Mouse (Mus musculus) CH12.LX (cell line): ENCODE measurements around the gene Tmc5. TPM values are rescaled to one million over a fixed set of nuclear protein-coding genes. Genes with fewer than 3 reads are reported as not detected.

Source experiments
- DNase-seq: peaks from one replicate; pipeline ENCODE4 v3.0.0-alpha.2; 2013; ENCODE audit errors: extremely low read depth
- H3K27ac ChIP-seq: 2 replicates; pipeline ENCODE4 v1.5.1; 2012; ENCODE audit warnings: low read depth, mild to moderate bottlenecking, control low read depth, moderate library complexity; ENCODE audit not compliant: insufficient read depth
- H3K27me3 ChIP-seq: replicated peaks from 2 replicates; pipeline ENCODE3; 2012; ENCODE audit warnings: inconsistent platforms
- H3K36me3 ChIP-seq, 2 experiments: replicated peaks in 1 of 2; 2 replicates each; pipeline versions ENCODE3 to v1.6.1; 2012; ENCODE audit warnings: inconsistent platforms in 1 of 2, low read length in 1 of 2, mild to moderate bottlenecking in 1 of 2, mixed read lengths in 1 of 2, moderate library complexity in 1 of 2; ENCODE audit not compliant: control insufficient read depth in 1 of 2, insufficient read depth in 1 of 2
- H3K4me1 ChIP-seq, 2 experiments: 2 replicates each; pipeline ENCODE4 v1.6.1; 2012; ENCODE audit warnings: inconsistent platforms in 1 of 2, moderate library complexity in 1 of 2; ENCODE audit not compliant: insufficient read depth in 2 of 2, control insufficient read depth in 1 of 2
- H3K4me2 ChIP-seq: 2 replicates; pipeline ENCODE4 v1.6.1; 2012; ENCODE audit warnings: low read depth, mild to moderate bottlenecking, control low read depth; ENCODE audit not compliant: poor library complexity, insufficient read depth, severe bottlenecking
- H3K4me3 ChIP-seq, 3 experiments: fragments of 150-350 bp in 1 of 3; sonication (generic) in 1 of 3; replicated peaks in 1 of 3; 2 replicates each; pipeline versions ENCODE3 to v1.5.1; 2011 to 2012; ENCODE audit warnings: low read depth in 2 of 3, low read length in 2 of 3, mild to moderate bottlenecking in 2 of 3, moderate library complexity in 2 of 3, control low read depth in 1 of 3, improper control_type of control experiment in 1 of 3, inconsistent platforms in 1 of 3, mixed read lengths in 1 of 3; ENCODE audit not compliant: poor library complexity in 1 of 3
- H3K79me2 ChIP-seq: replicated peaks from 2 replicates; pipeline ENCODE4 v1.6.1; 2012; ENCODE audit warnings: mild to moderate bottlenecking, moderate library complexity; ENCODE audit not compliant: control insufficient read depth, poor library complexity, insufficient read depth, severe bottlenecking; ENCODE audit errors: extremely low read depth
- H3K9ac ChIP-seq: 2 replicates; pipeline ENCODE4 v1.6.1; 2012; ENCODE audit warnings: low read depth, mild to moderate bottlenecking, control low read depth, moderate library complexity; ENCODE audit not compliant: insufficient read depth
- H3K9me3 ChIP-seq: replicated peaks from 2 replicates; pipeline ENCODE3; 2012; ENCODE audit warnings: low read length, inconsistent platforms, mixed read lengths
- BHLHE40 ChIP-seq: IDR thresholded peaks from 2 replicates; pipeline ENCODE4 v1.6.1; 2011; ENCODE audit warnings: mild to moderate bottlenecking, low read depth, low read length, improper control_type of control experiment
- CHD1 ChIP-seq: IDR thresholded peaks from 2 replicates; pipeline ENCODE4 v1.6.1; 2012; ENCODE audit warnings: low read depth, low read length, improper control_type of control experiment, inconsistent platforms
- CHD2 ChIP-seq: IDR thresholded peaks from 2 replicates; pipeline ENCODE4 v1.6.1; 2011; ENCODE audit warnings: low read length, improper control_type of control experiment
- CTCF ChIP-seq, 2 experiments: IDR thresholded peaks in 1 of 2; conservative IDR thresholded peaks in 1 of 2; 2 replicates each; pipeline ENCODE4 v1.5.1; 2011 to 2012; ENCODE audit warnings: low read depth in 2 of 2, low read length in 2 of 2, improper control_type of control experiment in 1 of 2, inconsistent platforms in 1 of 2, mild to moderate bottlenecking in 1 of 2, moderate library complexity in 1 of 2
- E2F4 ChIP-seq: IDR thresholded peaks from 2 replicates; pipeline ENCODE4 v1.6.1; 2011; ENCODE audit warnings: low read depth, low read length, improper control_type of control experiment; ENCODE audit not compliant: insufficient replicate concordance
- ELF1 ChIP-seq: IDR thresholded peaks from 2 replicates; pipeline ENCODE4 v1.6.1; 2014; ENCODE audit warnings: low read depth, mild to moderate bottlenecking, inconsistent platforms, low read length, improper control_type of control experiment
- EP300 ChIP-seq: IDR thresholded peaks from 2 replicates; pipeline ENCODE4 v1.6.1; 2011; ENCODE audit warnings: low read length, improper control_type of control experiment
- ETS1 ChIP-seq: conservative IDR thresholded peaks from 2 replicates; pipeline ENCODE4 v1.6.1; 2012; ENCODE audit warnings: low read depth, mild to moderate bottlenecking, inconsistent platforms, low read length, improper control_type of control experiment, moderate library complexity
- GABPA ChIP-seq: IDR thresholded peaks from 2 replicates; pipeline ENCODE4 v1.6.1; 2012; ENCODE audit warnings: low read depth, low read length, improper control_type of control experiment, inconsistent platforms; ENCODE audit not compliant: insufficient replicate concordance
- HCFC1 ChIP-seq: IDR thresholded peaks from 2 replicates; pipeline ENCODE4 v1.6.1; 2012; ENCODE audit warnings: low read depth, mild to moderate bottlenecking, inconsistent platforms, low read length, improper control_type of control experiment
- JUN ChIP-seq: IDR thresholded peaks from 2 replicates; pipeline ENCODE4 v1.6.1; 2011; ENCODE audit warnings: low read depth, mild to moderate bottlenecking, low read length, improper control_type of control experiment, moderate library complexity; ENCODE audit not compliant: insufficient read depth
- JUND ChIP-seq: conservative IDR thresholded peaks from 2 replicates; pipeline ENCODE4 v1.6.1; 2011; ENCODE audit warnings: low read depth, low read length, improper control_type of control experiment
- KAT2A ChIP-seq: IDR thresholded peaks from 2 replicates; pipeline ENCODE4 v1.6.1; 2012; ENCODE audit warnings: low read length, improper control_type of control experiment, inconsistent platforms; ENCODE audit not compliant: insufficient replicate concordance
- MAFK ChIP-seq: IDR thresholded peaks from 2 replicates; pipeline ENCODE4 v1.6.1; 2011; ENCODE audit warnings: low read length, improper control_type of control experiment; ENCODE audit not compliant: insufficient replicate concordance
- MAX ChIP-seq: IDR thresholded peaks from 2 replicates; pipeline ENCODE4 v1.6.1; 2011; ENCODE audit warnings: low read length, improper control_type of control experiment
- MAZ ChIP-seq: IDR thresholded peaks from 2 replicates; pipeline ENCODE4 v1.6.1; 2012; ENCODE audit warnings: low read depth, mild to moderate bottlenecking, inconsistent platforms, low read length, improper control_type of control experiment, moderate library complexity
- MYC ChIP-seq: IDR thresholded peaks from 2 replicates; pipeline ENCODE4 v1.6.1; 2011; ENCODE audit warnings: low read depth, mild to moderate bottlenecking, improper control_type of control experiment, low read length
- NELFE ChIP-seq: IDR thresholded peaks from 2 replicates; pipeline ENCODE4 v1.6.1; 2011; ENCODE audit warnings: low read depth, low read length, improper control_type of control experiment
- PAX5 ChIP-seq: IDR thresholded peaks from 2 replicates; pipeline ENCODE4 v1.6.1; 2012; ENCODE audit warnings: low read length, inconsistent platforms, mixed read lengths
- POLR2A ChIP-seq: IDR thresholded peaks from 2 replicates; pipeline ENCODE4 v1.6.1; 2011; ENCODE audit warnings: low read depth, mild to moderate bottlenecking, improper control_type of control experiment, low read length
- POLR2AphosphoS2 ChIP-seq: IDR thresholded peaks from 2 replicates; pipeline ENCODE4 v1.6.1; 2011; ENCODE audit warnings: low read depth, low read length, improper control_type of control experiment
- RAD21 ChIP-seq: IDR thresholded peaks from 2 replicates; pipeline ENCODE4 v1.6.1; 2011; ENCODE audit warnings: low read depth, mild to moderate bottlenecking, low read length, improper control_type of control experiment, moderate library complexity
- RCOR1 ChIP-seq: conservative IDR thresholded peaks from 2 replicates; pipeline ENCODE4 v1.6.1; 2012; ENCODE audit warnings: low read depth, mild to moderate bottlenecking, inconsistent platforms, low read length, improper control_type of control experiment
- TBP ChIP-seq: conservative IDR thresholded peaks from 2 replicates; pipeline ENCODE4 v1.6.1; 2011; ENCODE audit warnings: low read depth, low read length, improper control_type of control experiment
- UBTF ChIP-seq: IDR thresholded peaks from 2 replicates; pipeline ENCODE4 v1.6.1; 2012; ENCODE audit warnings: low read depth, mild to moderate bottlenecking, inconsistent platforms, low read length, improper control_type of control experiment, moderate library complexity
- ZC3H11A ChIP-seq: IDR thresholded peaks from 2 replicates; pipeline ENCODE4 v1.6.1; 2012; ENCODE audit warnings: low read depth, mild to moderate bottlenecking, inconsistent platforms, low read length, improper control_type of control experiment
- ZKSCAN1 ChIP-seq: IDR thresholded peaks from 2 replicates; pipeline ENCODE4 v1.6.1; 2012; ENCODE audit warnings: low read depth, inconsistent platforms, low read length, improper control_type of control experiment, borderline replicate concordance
- dilution Hi-C: fragments of 300-500 bp; cut with MboI; formaldehyde crosslinking; loops from 2 replicates; pipeline ENCODE4 v1.14.3; 2020; ENCODE audit warnings: low sequenced_read_pairs; ENCODE audit not compliant: extremely low pct_unique_long_range_greater_than_20kb, extremely low pct_ligation_motif_present
- in situ Hi-C: fragments of 300-500 bp; cut with MboI; formaldehyde crosslinking; loops from 3 replicates; pipeline ENCODE4 v1.14.3; 2019; ENCODE audit warnings: low sequenced_read_pairs, low pct_ligation_motif_present, low pct_unique_long_range_greater_than_20kb, mixed read lengths
- polyA plus RNA-seq: library from polyadenylated mRNA; unstranded; fragments of >175 nt; gene quantifications from 2 replicates; pipeline ENCODE4 v1.2.1, GENCODE M21; 2012; ENCODE audit warnings: low read depth; ENCODE audit not compliant: insufficient read length
- total RNA-seq, 2 experiments: library from RNA; depleted of rRNA; stranded (reverse); fragments of 300-350 nt in 1 of 2; fragments of >200 nt in 1 of 2; gene quantifications; 2 replicates each; pipeline ENCODE4 v1.2.3; 2012 to 2014

The Tmc5 gene
- total and polyA plus RNA-seq, 3 experiments = not detected

- peaks cover 26% of the 10 kb centered on the region for H3K9me3 ChIP-seq
- H3K4me3 ChIP-seq = no peak within 1 kb of the TSS
- no peaks in the 10 kb centered on the region; a peak in 1 of 4 replicates for H3K4me1 ChIP-seq
- dilution Hi-C loops (no loop called here), in situ Hi-C loops (no loop called here)
- DNase-seq = no peak
- no peaks in the 10 kb centered on the region for H3K36me3 ChIP-seq
- H3K79me2 ChIP-seq = no peaks in the 10 kb centered on the region
- TF ChIP-seq ZC3H11A (no peak), CHD2 (no peak), MAZ (no peak), UBTF (no peak), HCFC1 (no peak), MAX (no peak), GABPA (no peak), CTCF (conservative IDR thresholded peaks at IDR 0.05 in 1 of 2, IDR thresholded peaks at IDR 0.05 in 1 of 2; ENCODE audit: low read depth in 2 of 2, low read length in 2 of 2) (no peak), ELF1 (no peak), ZKSCAN1 (no peak), TBP (no peak), MYC (no peak), CHD1 (no peak), POLR2A (no peak), JUN (no peak), POLR2AphosphoS2 (no peak), ETS1 (no peak)
- peaks cover 27% of the 10 kb centered on the region for H3K27me3 ChIP-seq
- H3K4me2 ChIP-seq = no peak within 1 kb of the TSS
- no peak within 1 kb of the TSS for H3K9ac ChIP-seq
- H3K27ac ChIP-seq = no peak within 1 kb of the TSS
Observed at GRCm38 (mm10) chr7:118584257-118584907, 12.7 kb upstream of the Tmc5 start, which contains the start of gene Tmc7. TSS of gene Tmc7 (minus strand) at chr7:118584736.

GRCm38 (mm10) chr7:118584926-118585325 lies 12.2 kb upstream of the Tmc5 start:
- Histone ChIP-seq H3K4me1 (no peaks in the 10 kb centered on the region; a peak in 1 of 4 replicates), H3K9ac (no peak overlapping the region), H3K27me3 (peaks cover 25% of the 10 kb centered on the region), H3K9me3 (peaks cover 26% of the 10 kb centered on the region), H3K79me2 (no peaks in the 10 kb centered on the region), H3K36me3 (no peaks in the 10 kb centered on the region), H3K4me3 (no peak overlapping the region), H3K4me2 (no peak overlapping the region), H3K27ac (no peak overlapping the region)
- dilution Hi-C loops = no loop called here
- in situ Hi-C loops = no loop called here
- TF ChIP-seq ZKSCAN1 (no peak), E2F4 (no peak), KAT2A (no peak), POLR2A (no peak), BHLHE40 (no peak), UBTF (no peak), MYC (no peak), ETS1 (no peak), MAZ (no peak), PAX5 (no peak), MAFK (no peak), RCOR1 (no peak), EP300 (no peak), CTCF (conservative IDR thresholded peaks at IDR 0.05 in 1 of 2, IDR thresholded peaks at IDR 0.05 in 1 of 2; ENCODE audit: low read depth in 2 of 2, low read length in 2 of 2) (no peak), CHD1 (no peak), RAD21 (no peak), JUND (no peak), CHD2 (no peak), NELFE (no peak)
- no peak for DNase-seq
